Mouse (Mus musculus) lung, embryonic 14.5 days (tissue): ENCODE measurements around the gene Ntmt1. TPM values are rescaled to one million over a fixed set of nuclear protein-coding genes. Genes with fewer than 3 reads are reported as not detected.
A peak's percentile ranks its signal among the peaks of the same experiment; 100 is the strongest.

ENCODE experiments used
- ATAC-seq: fragments of 200-750 bp; cut with Nextera tagmentation; 2 replicates; pipeline ENCODE4 v1.8.0; 2017; ENCODE audit warnings: mild to moderate bottlenecking, moderate TSS enrichment, moderate library complexity; ENCODE audit not compliant: insufficient read depth
- DNase-seq: peaks from one replicate; pipeline ENCODE4 v3.0.0-alpha.2; 2015
- H3K27ac ChIP-seq: fragments of 300-500 bp; sonication (generic); 2 replicates; pipeline ENCODE4 v1.5.1; 2014; ENCODE audit warnings: low read depth, mild to moderate bottlenecking, moderate library complexity
- H3K27me3 ChIP-seq: fragments of 300-500 bp; sonication (generic); 2 replicates; pipeline ENCODE4 v1.6.1; 2014; ENCODE audit warnings: low read length, control low read depth; ENCODE audit not compliant: insufficient read depth
- H3K36me3 ChIP-seq: fragments of 300-500 bp; sonication (generic); 2 replicates; pipeline ENCODE4 v1.6.1; 2014; ENCODE audit warnings: control low read depth; ENCODE audit not compliant: insufficient read depth
- H3K4me1 ChIP-seq: fragments of 300-500 bp; sonication (generic); 2 replicates; pipeline ENCODE4 v1.6.1; 2014; ENCODE audit warnings: antibody characterized with exemption, control low read depth; ENCODE audit not compliant: insufficient read depth
- H3K4me2 ChIP-seq: fragments of 300-500 bp; sonication (generic); 2 replicates; pipeline ENCODE4 v1.6.1; 2014; ENCODE audit warnings: mild to moderate bottlenecking
- H3K4me3 ChIP-seq: fragments of 300-500 bp; sonication (generic); 2 replicates; pipeline ENCODE4 v1.5.1; 2014; ENCODE audit warnings: low read depth, low read length
- H3K9ac ChIP-seq: fragments of 300-500 bp; sonication (generic); 2 replicates; pipeline ENCODE4 v1.6.1; 2014
- H3K9me3 ChIP-seq: fragments of 300-500 bp; sonication (generic); 2 replicates; pipeline ENCODE4 v1.6.1; 2016; ENCODE audit warnings: low read depth, low read length, control low read depth
- CTCF ChIP-seq: IDR thresholded peaks from 2 replicates; pipeline ENCODE4 v1.5.1; 2016; ENCODE audit warnings: antibody characterized with exemption, low read depth
- WGBS: fragments of 180-500 bp; shearing (Covaris S2); extraction: QIAGEN DNeasy Blood & Tissue Kit; methylation state at CpG from one replicate; pipeline ENCODE4 v1.1.7; 2014; 5-methylcytosine and 5-hydroxymethylcytosine counted together
- polyA plus RNA-seq: library from polyadenylated mRNA; unstranded; fragments of >200 nt; fragmentation: Nextera tagmentation; extraction: Ambion mirVana; gene quantifications from 2 replicates; pipeline ENCODE4 v1.2.1, GENCODE M21; 2014

Ntmt1 gene
- 88.3 and 96.0 TPM in 2 replicates for polyA plus RNA-seq

DNA sequence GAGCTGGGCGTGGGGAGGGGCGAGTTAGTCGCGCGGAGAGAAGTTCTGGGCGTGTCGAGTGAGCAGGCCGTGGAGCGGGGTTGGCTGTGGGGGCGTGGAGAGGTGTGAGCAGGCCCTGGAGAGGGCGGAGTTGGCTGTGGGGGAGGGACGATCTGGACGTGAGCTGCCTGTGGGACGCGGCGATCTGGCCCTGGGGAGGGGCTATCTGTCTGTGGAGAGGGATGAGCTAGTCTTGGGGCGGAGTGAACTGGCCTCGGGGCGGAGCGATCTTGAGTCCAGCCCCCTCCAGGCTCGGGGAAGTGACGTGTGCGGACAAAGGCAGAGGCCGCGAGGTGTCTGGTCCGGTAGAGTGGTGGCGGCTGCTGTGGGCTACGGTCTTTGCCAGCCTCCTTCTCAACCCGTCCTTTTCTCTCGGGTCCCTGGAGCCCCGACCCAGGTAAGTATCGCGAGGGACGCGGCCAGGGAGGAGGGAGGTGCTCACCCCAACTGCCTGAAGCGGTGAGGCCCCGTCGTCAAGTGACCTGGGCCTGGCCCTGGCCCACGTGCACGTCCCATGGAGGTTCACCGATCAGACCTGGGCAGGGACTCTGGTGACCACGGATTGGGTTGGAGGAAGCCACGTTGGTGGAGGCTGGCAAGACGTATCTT, at the start of gene Ntmt1:
TSS of gene Ntmt1 (plus strand) at position 179 of the 648 bp plus-strand sequence.
- H3K4me2 ChIP-seq = peak within 1 kb of the TSS; percentile 97
- peaks cover 6% of the 10 kb centered on the region; the same call in 1 of the 2 replicates for H3K4me1 ChIP-seq
- H3K9ac ChIP-seq = peak within 1 kb of the TSS; percentile 92
- H3K27ac ChIP-seq = peak within 1 kb of the TSS; percentile 90
- no peak; the same call in 1 of the 2 replicates for TF ChIP-seq CTCF
- H3K9me3 ChIP-seq = no peaks in the 10 kb centered on the region
- WGBS = under 1% methylated on average over 42 of the region's 44 CpGs
- ATAC-seq (peak; percentile 97), DNase-seq (peak; percentile 99)
- no peaks in the 10 kb centered on the region for H3K27me3 ChIP-seq
- H3K36me3 ChIP-seq = peaks cover 14% of the 10 kb centered on the region; the same call in 1 of the 2 replicates
- peak within 1 kb of the TSS; percentile 87 for H3K4me3 ChIP-seq

DNA sequence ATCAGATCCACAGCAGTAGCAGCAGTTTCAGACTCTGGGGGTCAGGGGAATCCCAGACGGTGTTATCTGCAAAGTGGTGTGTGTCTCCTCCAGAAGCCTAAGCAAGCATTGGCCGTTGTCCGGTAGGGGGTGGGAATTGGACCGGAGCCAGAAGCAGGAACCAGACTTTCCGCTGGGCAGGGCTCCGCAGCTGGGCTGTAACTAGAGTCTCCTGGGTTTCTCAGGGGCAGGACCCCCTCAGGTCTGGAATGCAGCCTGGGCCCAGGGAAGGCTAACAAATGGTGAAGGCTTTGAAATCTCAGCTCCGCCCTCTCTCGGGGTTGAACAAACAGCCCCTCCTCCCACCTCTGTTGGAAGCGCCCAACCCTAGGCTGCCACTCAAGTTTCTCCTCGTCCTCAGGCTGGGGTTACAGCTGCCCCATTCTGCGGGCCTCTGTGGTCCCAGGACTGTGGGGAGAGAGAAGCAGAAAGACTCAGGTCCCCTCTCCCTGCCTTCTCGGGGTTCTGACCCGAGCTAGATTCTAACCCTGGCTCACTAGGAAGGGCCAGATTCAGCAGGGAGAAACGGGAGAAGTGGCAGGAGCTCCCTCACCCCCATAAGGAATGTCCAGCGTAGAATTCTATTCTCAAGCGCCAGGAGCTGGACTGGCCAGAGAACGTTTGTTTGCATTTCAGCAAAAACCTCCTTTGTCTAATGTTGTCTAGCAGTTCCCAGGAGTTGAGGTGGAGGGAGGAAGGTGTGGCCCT, 49.1 kb upstream of the Ntmt1 start:
- ATAC-seq (peak; percentile 95), DNase-seq (peak; percentile 97)
- peak overlapping the region; percentile 98 for H3K27ac ChIP-seq
- no peaks in the 10 kb centered on the region for H3K36me3 ChIP-seq
- WGBS = under 1% methylated on average over 17 of the region's 17 CpGs
- peak overlapping the region; percentile 52 for H3K9ac ChIP-seq
- no peaks in the 10 kb centered on the region; the same call in 1 of the 2 replicates for H3K9me3 ChIP-seq
- H3K4me3 ChIP-seq = no peak overlapping the region; the same call in 1 of the 2 replicates
- H3K4me2 ChIP-seq = peak overlapping the region; percentile 58
- peaks cover 26% of the 10 kb centered on the region for H3K4me1 ChIP-seq
- peak; percentile 71 for TF ChIP-seq CTCF
- H3K27me3 ChIP-seq = no peaks in the 10 kb centered on the region

DNA sequence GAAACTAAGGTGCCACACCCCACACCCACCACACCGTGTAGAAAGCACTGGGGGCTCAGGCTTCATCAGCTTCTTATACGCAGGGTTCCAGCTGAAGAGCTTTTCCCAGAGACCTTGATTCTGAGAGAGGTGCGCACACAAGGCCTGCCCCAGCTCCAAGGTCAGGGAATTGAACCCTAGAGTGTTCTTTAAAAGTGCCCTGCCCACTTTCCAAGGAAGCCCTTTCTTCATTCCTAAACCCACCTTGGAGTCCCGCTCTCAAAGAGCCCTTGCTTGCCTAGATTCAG, 48.6 kb upstream of the Ntmt1 start:
- DNase-seq = no peak
- Histone ChIP-seq H3K9ac (peak overlapping the region; percentile 52), H3K27me3 (no peaks in the 10 kb centered on the region), H3K4me1 (peaks cover 26% of the 10 kb centered on the region), H3K4me2 (peak overlapping the region; percentile 58), H3K27ac (peak overlapping the region; percentile 98), H3K36me3 (no peaks in the 10 kb centered on the region), H3K9me3 (no peaks in the 10 kb centered on the region; the same call in 1 of the 2 replicates), H3K4me3 (no peak overlapping the region)
- 38% methylated on average over 4 of the region's 4 CpGs for WGBS
- ATAC-seq = no peak; the same call in 1 of the 2 replicates
- TF ChIP-seq CTCF = no peak

DNA sequence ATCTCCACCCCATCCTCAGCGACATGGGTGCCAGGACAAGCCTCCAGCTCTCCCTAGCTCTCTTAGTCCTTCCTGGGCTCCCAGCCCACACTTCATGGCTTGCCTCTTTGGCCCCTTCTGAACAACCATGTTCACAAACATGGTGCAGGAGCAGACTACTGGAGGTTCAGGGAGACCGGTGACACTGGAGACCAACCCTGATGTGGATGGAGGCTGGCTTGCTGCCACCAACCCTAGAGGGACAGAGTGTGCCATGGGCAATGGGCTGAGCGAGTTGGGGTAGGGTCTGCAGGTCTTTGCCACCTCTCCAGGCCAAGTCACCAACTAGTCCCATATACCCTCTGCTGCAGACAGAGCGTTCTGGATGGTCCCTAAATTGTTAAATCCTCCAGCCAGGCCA, 48.2 kb upstream of the Ntmt1 start:
- ATAC-seq (no peak), DNase-seq (no peak)
- Histone ChIP-seq H3K9me3 (no peaks in the 10 kb centered on the region; the same call in 1 of the 2 replicates), H3K9ac (no peak overlapping the region; the same call in 1 of the 2 replicates), H3K4me1 (peaks cover 26% of the 10 kb centered on the region), H3K4me2 (0 out of 2 replicates have a peak overlapping the region, but pooled peaks have one; percentile 10), H3K36me3 (no peaks in the 10 kb centered on the region), H3K27me3 (no peaks in the 10 kb centered on the region), H3K4me3 (no peak overlapping the region), H3K27ac (peak overlapping the region; percentile 98)
- TF ChIP-seq CTCF = no peak
- WGBS = 60% methylated on average over 4 of the region's 4 CpGs

DNA sequence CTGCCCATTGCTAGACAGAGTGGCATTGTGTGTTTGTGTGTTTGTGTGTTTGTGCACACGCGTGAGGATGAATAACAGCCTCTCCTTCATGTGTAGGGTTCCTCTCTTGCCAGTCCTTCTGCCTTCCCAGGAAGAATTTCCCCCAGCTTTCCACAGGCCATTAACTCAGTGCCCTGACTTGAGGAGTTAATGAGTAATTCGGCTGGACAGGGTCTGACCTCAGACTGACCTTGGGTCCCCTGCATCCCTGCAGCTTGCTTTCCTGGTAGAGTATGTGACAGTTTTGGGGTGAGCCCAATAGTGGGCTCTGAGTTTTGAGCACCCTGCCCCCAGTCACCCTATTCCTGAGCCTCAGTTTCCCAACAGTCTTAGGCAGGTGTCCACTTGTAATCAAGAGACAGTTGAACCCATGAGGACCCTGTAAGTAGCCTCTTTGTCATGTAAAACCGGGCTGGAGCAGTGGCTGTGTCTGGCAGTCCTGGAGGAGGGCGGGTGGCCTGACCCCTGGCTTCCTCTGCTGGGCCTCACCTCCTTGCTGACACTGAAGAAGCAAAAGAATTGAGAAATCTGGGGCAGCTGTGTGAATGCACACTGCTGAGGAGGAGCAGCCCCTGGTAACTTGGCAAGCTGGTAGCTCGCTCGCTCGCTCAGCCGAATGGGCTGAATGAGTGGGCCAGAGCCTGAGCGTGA, 47.6 kb upstream of the Ntmt1 start:
- 61% methylated on average over 10 of the region's 10 CpGs for WGBS
- H3K9me3 ChIP-seq = peaks cover 4% of the 10 kb centered on the region; the same call in 1 of the 2 replicates
- no peak for TF ChIP-seq CTCF
- H3K27me3 ChIP-seq = no peaks in the 10 kb centered on the region
- H3K27ac ChIP-seq = peak overlapping the region; percentile 98
- H3K36me3 ChIP-seq = no peaks in the 10 kb centered on the region
- H3K4me2 ChIP-seq = no peak overlapping the region
- DNase-seq (no peak), ATAC-seq (no peak)
- H3K9ac ChIP-seq = 0 out of 2 replicates have a peak overlapping the region, but pooled peaks have one; percentile 5
- H3K4me3 ChIP-seq = no peak overlapping the region
- peaks cover 26% of the 10 kb centered on the region for H3K4me1 ChIP-seq

DNA sequence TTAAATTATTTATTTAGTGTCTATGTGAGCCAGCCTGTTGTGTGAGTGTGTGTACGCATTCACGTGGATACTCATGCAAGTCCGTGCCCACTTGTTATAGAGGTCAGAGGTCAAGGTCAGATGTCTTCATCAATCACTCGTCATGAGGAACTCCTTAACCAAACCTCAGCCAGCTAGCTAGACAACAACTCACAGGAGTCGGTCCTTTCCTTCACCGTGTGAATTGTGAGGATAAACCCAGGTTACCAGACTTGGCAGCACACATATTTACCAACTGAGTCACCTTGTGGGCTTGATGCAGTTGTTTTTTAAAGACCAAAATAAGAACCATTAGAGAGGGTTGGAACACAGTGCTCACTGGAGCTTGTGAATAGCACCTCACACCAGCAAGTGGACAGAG, 46.9 kb upstream of the Ntmt1 start:
- DNase-seq (no peak), ATAC-seq (no peak)
- H3K36me3 ChIP-seq = no peaks in the 10 kb centered on the region
- H3K9me3 ChIP-seq = peaks cover 4% of the 10 kb centered on the region; the same call in 1 of the 2 replicates
- no peak overlapping the region for H3K4me2 ChIP-seq
- no peak overlapping the region for H3K9ac ChIP-seq
- peaks cover 26% of the 10 kb centered on the region for H3K4me1 ChIP-seq
- no peaks in the 10 kb centered on the region for H3K27me3 ChIP-seq
- no peak for TF ChIP-seq CTCF
- H3K4me3 ChIP-seq = no peak overlapping the region
- WGBS = 38% methylated on average over 6 of the region's 6 CpGs
- H3K27ac ChIP-seq = no peak overlapping the region; the same call in 1 of the 2 replicates
